Mouse (Mus musculus) kidney, adult 18-20 months (tissue): ENCODE measurements around the gene Eme1.
"Not testable (repeated sequence)": the region's sequence is repeated elsewhere in the genome, so short reads cannot be mapped to it uniquely, and the experiment has no call there.

Experiments
- DNase-seq: peaks from one replicate; pipeline ENCODE4 v3.0.0; 2021

The Eme1 gene

DNA sequence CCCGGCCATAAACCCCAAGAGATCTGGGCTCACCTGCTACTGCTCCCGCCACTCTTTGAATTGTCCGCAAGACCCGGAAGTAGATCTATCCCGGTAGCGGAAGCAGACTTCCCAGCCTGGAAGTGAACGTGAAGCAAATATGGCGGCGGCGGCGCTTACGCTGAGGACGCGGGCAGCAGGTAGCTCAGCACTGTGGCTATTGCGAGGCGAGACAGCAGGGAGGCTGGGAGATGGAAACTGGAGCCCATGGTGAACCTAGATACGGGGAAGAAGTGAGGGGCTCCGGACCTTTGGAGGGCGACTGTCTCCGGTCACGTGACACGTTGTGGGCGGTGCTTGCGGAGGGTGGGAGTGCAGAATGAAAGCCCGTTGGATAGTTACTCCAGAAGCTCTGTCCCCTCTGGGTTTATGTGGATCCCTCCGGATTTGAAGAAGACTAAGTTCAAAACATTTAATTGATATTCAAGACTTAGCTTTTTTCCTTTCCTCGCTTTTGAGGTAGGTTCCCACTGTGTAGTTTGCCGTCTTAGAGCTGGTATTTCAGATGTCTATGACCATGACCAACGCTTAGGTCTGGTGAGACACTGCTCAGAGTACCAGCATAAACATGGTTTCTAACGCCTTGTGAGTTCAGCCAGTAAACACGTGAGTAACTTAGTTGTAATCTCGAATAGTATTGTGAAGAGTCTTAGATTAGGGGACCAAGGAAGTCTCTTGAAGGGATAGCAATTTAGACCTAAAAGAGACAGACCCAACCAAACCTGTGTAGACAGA is at the start of gene Eme1, which contains the start of gene Mrpl27:
Eme1 (minus strand) TSS at position 302 of the 774 bp plus-strand sequence.
Mrpl27 (plus strand) TSS at position 105 of the 774 bp plus-strand sequence.
- DNase-seq, result peak; percentile 95

DNA sequence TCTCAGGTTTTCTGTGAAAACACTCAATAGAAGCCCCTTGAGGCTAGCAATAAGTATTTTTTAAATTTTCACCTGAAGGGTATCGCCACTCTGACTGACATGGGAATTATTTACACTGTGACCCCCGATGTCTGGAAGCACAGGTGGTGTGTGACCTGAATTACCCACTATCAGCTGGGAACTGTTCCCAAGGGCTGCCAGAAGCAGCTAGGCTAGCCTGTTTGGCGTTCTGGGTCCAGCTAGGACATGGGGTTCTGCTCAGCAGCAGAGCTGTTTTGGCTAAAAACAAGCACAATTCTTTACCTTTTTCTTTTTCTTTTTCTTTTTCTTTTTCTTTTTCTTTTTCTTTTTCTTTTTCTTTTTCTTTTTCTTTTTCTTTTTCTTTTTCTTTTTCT is 48.4 kb upstream of the Eme1 start:
- no peak for DNase-seq

GRCm38 (mm10) chr11:94701401-94702215 is 47.8 kb upstream of the Eme1 start:
- DNase-seq, result no peak

- DNase-seq, result no peak
Measured at GRCm38 (mm10) chr11:94699399-94699798, 45.6 kb upstream of the Eme1 start.

DNA sequence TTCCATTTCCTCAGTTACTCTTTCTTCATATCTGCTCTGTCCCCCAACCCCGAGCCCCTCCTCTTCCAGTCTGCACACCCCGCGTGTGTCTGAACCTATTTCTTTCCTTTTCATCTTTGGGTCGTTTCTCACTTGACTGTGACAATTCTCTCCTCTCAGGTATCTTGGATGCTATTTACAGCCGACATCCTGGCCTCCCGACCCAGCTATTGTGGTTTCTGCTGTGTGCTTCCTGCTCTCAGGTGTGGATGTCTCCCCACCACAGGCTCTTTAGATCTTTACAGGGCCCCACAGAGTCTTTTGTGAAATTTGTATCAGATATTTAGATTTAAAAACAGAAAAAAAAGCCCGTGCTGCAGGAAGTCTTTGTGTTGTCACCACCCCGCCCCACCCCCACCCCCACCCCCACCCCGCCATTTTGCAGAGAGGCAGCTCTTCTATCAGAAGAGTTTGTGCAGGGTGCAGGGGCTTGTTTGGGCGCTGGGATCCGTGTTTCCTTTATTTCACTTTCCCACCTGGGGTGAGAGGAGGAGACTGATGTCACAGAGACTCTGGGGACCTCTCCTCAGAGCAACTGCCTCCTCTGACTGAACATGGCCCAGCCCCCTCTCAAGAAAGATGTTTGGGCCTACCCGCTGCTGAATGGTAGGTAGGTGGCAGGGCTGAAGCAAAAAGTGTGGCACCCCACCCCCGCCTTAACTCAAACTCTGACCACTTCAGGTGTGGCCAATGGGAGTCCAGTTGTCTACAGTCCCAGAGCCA is 44.1 kb upstream of the Eme1 start:
- DNase-seq, result no peak

GRCm38 (mm10) chr11:94697140-94697539 is 43.4 kb upstream of the Eme1 start:
- DNase-seq, result no peak

GRCm38 (mm10) chr11:94695508-94695907 is 41.7 kb upstream of the Eme1 start:
- DNase-seq, result no peak

GRCm38 (mm10) chr11:94692502-94692901 is 38.7 kb upstream of the Eme1 start:
- not testable (repeated sequence) for DNase-seq

- no peak for DNase-seq
Measured at GRCm38 (mm10) chr11:94687178-94687577, 33.4 kb upstream of the Eme1 start.

DNA sequence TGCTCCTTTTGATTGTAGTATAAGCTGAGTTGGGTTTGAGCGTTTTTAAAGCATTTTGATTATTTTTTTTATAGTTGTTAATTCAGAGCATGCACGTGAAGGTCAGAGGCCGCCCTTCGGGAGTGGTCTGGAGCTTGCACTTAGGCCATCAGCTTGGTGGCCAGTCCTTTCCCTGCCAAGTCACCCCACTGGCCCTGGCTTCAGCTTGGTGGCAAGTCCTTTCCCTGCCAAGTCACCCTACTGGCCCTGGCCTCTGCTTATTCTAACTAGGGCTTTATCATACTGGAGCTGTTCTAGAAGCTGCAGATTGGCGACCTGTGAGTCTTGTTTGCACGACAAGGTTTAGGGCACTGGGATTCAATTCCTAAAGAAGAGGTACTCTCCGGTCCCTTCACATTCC is 28.7 kb upstream of the Eme1 start:
- no peak for DNase-seq

DNA sequence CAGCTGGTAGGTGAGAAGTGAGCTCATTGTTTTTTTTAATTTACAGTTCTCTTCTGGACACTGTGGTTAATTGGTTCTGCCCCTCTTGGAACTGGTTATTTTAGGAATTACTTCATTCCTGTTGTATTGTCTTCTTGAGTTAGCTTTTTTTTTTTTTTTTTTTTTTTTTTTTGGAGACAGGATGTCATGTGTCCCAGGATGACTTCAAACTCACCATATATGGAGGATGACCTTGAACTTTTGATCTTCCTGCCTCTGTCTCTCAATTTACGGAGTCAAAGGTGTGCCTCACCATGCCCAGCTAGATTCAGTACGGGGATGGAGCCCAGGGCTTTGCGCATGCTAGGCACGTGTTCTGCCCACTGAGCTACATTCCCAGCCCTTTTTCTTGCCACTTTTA is 27.9 kb upstream of the Eme1 start:
- no peak for DNase-seq

GRCm38 (mm10) chr11:94680639-94681038 is 26.9 kb upstream of the Eme1 start:
- DNase-seq, result no peak

- DNase-seq, result no peak
Measured at GRCm38 (mm10) chr11:94677607-94678145, 23.9 kb upstream of the Eme1 start.

DNA sequence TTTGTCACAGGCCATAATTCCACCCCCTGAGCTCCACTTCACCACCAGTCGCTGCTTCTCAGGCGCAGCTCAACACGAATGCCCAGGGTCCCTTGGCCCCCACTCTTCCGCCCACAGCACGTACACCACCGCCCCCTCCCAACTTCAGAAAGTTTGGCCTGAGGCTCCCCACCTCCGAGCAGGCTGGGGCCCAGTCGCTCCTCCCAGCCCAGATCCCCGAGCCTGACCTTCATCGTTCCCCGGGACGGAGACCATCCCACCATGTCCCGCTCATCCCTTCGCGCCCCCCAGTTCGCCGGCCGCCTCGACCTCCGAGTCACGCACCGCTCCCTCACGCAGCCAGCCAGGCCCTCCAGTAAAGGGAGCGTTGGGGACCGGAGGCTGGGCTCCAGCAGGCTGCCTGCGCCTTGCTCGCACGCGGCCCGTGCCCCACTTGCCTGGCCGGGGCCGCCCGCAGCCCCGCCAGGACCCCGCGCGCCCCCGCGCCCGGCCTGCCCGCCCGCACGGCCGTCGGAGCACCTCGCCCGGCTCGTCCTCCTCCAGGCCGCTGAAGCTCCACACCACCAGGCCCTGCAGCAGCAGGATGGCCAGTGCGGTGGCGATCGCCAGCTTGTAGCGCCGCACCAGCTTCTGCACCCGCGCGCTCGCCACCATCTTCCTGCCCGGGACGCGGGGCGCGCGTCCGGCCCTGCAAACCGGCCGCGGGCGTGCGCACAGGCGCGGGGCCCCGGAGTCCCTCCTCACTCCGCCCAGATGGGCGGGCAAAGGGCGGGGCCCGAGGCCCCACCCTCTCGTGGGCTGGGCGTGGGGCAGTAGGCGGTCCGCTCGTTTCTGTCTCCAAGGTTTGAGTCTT is 23.2 kb upstream of the Eme1 start, which contains the start of gene Xylt2:
Xylt2 (minus strand) TSS at position 762 of the 853 bp plus-strand sequence.
- peak; percentile 95 for DNase-seq

GRCm38 (mm10) chr11:94676308-94676707 is 22.5 kb upstream of the Eme1 start:
- DNase-seq, result no peak

DNA sequence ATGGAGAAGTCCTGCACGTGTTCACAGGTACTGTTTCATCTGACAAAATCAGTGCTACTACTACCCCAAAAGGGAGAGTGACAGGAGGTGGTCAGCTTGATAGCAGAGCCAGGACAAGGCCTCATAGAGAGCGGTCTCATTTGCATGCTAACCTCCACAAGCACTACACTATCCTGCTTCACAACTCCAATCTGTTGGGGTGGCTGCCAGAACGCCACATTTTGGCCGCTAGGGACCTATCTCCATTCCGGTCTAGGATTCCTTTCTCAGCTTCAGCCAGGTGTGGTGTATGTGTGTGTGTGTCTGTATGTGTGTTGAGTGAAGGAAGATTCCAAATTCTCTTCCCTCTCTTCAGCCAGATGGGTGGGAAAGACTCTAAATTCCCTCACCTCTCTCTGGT is 21.7 kb upstream of the Eme1 start:
- DNase-seq, result no peak

- no peak for DNase-seq
Measured at GRCm38 (mm10) chr11:94674984-94675383, 21.2 kb upstream of the Eme1 start.

DNA sequence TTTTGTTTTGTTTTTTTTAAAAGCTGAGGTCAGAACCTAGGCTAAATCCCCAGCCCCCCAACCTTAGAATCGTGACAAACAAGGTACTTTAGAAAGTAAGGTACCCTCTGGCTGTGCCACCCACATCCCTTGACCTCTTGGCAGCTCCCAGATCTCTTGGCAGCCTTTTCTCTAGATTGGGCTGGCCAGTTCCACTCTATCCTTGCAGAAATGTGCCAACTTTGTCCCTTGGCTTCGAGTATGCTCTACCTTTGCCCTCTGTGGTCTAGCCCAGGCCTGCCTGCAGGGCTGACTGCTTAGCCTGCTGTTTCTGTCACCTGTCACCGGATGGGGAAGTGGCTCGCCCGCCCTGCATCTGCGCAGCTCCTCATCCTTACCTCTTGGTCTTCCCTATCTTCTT is 11.5 kb upstream of the Eme1 start:
- peak; percentile 49 for DNase-seq

- DNase-seq, result peak; percentile 20
Measured at GRCm38 (mm10) chr11:94661344-94661743, 7.6 kb upstream of the Eme1 start.

DNA sequence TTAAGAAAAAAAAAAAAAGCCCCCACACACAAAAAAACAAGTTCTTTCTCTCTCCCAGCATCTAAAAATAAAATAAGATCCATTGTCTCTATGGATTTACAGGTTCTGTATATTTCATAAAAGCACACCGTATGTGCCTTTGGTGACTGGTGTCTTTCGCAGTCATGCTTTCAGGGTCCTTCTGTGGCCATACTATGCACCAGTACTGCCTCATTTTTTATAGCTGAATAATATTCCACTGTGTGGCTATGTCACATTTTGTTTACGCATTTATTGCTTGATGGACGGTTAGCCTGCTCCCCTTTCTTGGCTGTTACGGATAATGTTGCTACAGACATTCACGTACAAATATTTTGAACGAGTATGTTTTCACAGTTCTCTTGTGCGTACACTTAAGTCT is 791 bp downstream of the Eme1 start:
- no peak for DNase-seq

GRCm38 (mm10) chr11:94651241-94651640 is 2.5 kb downstream of the Eme1 start:
- DNase-seq, result not testable (repeated sequence)

DNA sequence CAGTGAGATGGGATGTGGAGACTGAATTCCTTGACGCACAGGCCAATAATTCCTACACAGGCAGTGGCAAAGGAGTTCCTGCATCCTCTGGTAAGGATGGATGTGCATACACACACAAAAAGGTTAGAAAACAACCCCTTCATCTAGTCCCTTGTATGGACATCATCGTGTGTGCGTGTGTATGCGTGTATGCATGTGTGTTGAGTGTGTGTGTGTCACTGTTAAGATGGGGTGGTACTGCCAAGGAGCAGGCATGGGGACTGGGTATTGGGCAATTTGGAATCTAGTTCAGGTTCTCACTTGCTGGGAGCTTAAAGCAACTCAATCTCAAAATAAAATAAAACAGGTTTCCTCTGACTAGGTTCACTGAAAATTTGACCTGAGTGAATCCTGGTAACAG is 7.3 kb downstream of the Eme1 start:
- no peak for DNase-seq
